Mouse (Mus musculus): Measurements from ENCODE around the gene Hist2h3c1. TPM values are rescaled to one million over a fixed set of nuclear protein-coding genes. Genes with fewer than 3 reads are reported as not detected.

The Hist2h3c1 gene
- polyA plus RNA-seq, 1 experiment from 2014 or later, result 1.3 TPM

DNA sequence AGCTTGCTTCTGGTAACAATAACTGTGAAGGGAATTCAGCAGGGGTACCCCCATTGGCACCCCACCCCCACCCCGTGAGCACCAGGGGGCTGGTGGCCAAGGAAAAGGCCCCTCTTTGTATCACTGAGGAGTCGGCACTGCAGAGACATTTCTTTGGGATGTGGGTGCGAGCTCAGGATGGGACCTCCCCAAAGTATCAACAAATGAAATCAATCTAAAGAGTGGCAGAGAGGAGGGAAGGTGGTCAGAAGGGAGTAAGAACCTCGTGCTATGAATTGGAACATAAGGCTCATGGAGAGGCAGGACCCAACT, 2.5 kb downstream of the Hist2h3c1 start:
- H3K4me2 ChIP-seq (ENCODE audit: low read depth, low read length), result peak overlapping the region; percentile 57
- no peaks in the 10 kb centered on the region for H3K9me3 ChIP-seq (replicated peaks; ENCODE audit: control insufficient read depth, low read length)
- no peak overlapping the region for H3K27ac ChIP-seq (ENCODE audit: low read length)
- H3K36me3 ChIP-seq (ENCODE audit: control insufficient read depth, insufficient read depth, low read length), result no peaks in the 10 kb centered on the region
- H3K4me1 ChIP-seq (ENCODE audit: control insufficient read depth, insufficient read depth, low read length), result peaks cover 20% of the 10 kb centered on the region
- peak overlapping the region; percentile 49; the same call in 1 of the 2 replicates for H3K4me3 ChIP-seq (replicated peaks; ENCODE audit: low read length)
- 40% methylated on average over 4 of the region's 4 CpGs for WGBS
- ATAC-seq (ENCODE audit: insufficient read depth, low FRiP score), result no peak
- peak overlapping the region; percentile 56; the same call in 1 of the 2 replicates for H3K9ac ChIP-seq (ENCODE audit: low read length)
- H3K27me3 ChIP-seq (ENCODE audit: control insufficient read depth, insufficient read depth, low read length), result no peaks in the 10 kb centered on the region

- H3K4me2 ChIP-seq (ENCODE audit: low read depth, low read length), result no peak overlapping the region
- no peaks in the 10 kb centered on the region for H3K9me3 ChIP-seq (replicated peaks; ENCODE audit: control insufficient read depth, low read length)
- no peaks in the 10 kb centered on the region for H3K27me3 ChIP-seq (ENCODE audit: control insufficient read depth, insufficient read depth, low read length)
- H3K27ac ChIP-seq (ENCODE audit: low read length), result no peak overlapping the region
- WGBS, result 81% methylated on average over 3 of the region's 3 CpGs
- no peak for ATAC-seq (ENCODE audit: insufficient read depth, low FRiP score)
- H3K36me3 ChIP-seq (ENCODE audit: control insufficient read depth, insufficient read depth, low read length), result no peaks in the 10 kb centered on the region
- peaks cover 14% of the 10 kb centered on the region for H3K4me1 ChIP-seq (ENCODE audit: control insufficient read depth, insufficient read depth, low read length)
- no peak overlapping the region for H3K4me3 ChIP-seq (replicated peaks; ENCODE audit: low read length)
- H3K9ac ChIP-seq (ENCODE audit: low read length), result no peak overlapping the region
Measured at GRCm38 (mm10) chr3:96250890-96251289, 4.4 kb downstream of the Hist2h3c1 start.

DNA sequence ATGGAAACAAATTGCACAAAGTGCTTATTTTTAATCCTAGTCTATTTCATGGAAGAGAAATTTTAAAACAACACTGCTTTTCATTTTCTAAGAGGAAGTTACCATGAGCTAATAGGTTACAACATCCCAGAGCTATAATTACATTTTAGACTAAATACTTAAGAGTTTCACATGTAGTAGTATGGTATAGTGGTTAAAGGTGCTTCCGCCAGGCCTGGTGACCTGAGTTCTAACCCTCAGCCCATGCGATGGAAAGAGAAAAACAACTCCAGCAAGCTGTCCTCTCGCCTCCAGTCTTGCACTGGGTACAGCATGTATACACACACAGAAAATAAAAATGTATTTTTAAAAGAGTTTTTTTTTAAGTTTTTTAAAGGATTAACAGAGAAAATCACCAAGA, 5.3 kb downstream of the Hist2h3c1 start:
- Histone ChIP-seq H3K36me3 (ENCODE audit: control insufficient read depth, insufficient read depth, low read length) (no peaks in the 10 kb centered on the region), H3K4me1 (ENCODE audit: control insufficient read depth, insufficient read depth, low read length) (peaks cover 18% of the 10 kb centered on the region), H3K27ac (ENCODE audit: low read length) (no peak overlapping the region), H3K4me2 (ENCODE audit: low read depth, low read length) (no peak overlapping the region), H3K9ac (ENCODE audit: low read length) (no peak overlapping the region), H3K27me3 (ENCODE audit: control insufficient read depth, insufficient read depth, low read length) (no peaks in the 10 kb centered on the region), H3K4me3 (replicated peaks; ENCODE audit: low read length) (no peak overlapping the region), H3K9me3 (replicated peaks; ENCODE audit: control insufficient read depth, low read length) (no peaks in the 10 kb centered on the region)
- WGBS, result 89% methylated on average over 3 of the region's 3 CpGs
- no peak for ATAC-seq (ENCODE audit: insufficient read depth, low FRiP score)

- H3K9me3 ChIP-seq (replicated peaks; ENCODE audit: control insufficient read depth, low read length), result no peaks in the 10 kb centered on the region
- no peaks in the 10 kb centered on the region for H3K36me3 ChIP-seq (ENCODE audit: control insufficient read depth, insufficient read depth, low read length)
- no peak overlapping the region for H3K4me2 ChIP-seq (ENCODE audit: low read depth, low read length)
- 34% methylated on average over 10 of the region's 10 CpGs for WGBS
- no peak overlapping the region for H3K4me3 ChIP-seq (replicated peaks; ENCODE audit: low read length)
- no peak overlapping the region for H3K9ac ChIP-seq (ENCODE audit: low read length)
- no peaks in the 10 kb centered on the region for H3K27me3 ChIP-seq (ENCODE audit: control insufficient read depth, insufficient read depth, low read length)
- H3K4me1 ChIP-seq (ENCODE audit: control insufficient read depth, insufficient read depth, low read length), result peaks cover 4% of the 10 kb centered on the region; the same call in 1 of the 2 replicates
- no peak overlapping the region for H3K27ac ChIP-seq (ENCODE audit: low read length)
- 0 out of 2 replicates have a peak, but pooled peaks have one; percentile 41 for ATAC-seq (ENCODE audit: insufficient read depth, low FRiP score)
Measured at GRCm38 (mm10) chr3:96254683-96255355, 8.3 kb downstream of the Hist2h3c1 start.

GRCm38 (mm10) chr3:96255926-96256593, 9.6 kb downstream of the Hist2h3c1 start:
- Histone ChIP-seq H3K36me3 (ENCODE audit: control insufficient read depth, insufficient read depth, low read length) (no peaks in the 10 kb centered on the region), H3K4me3 (replicated peaks; ENCODE audit: low read length) (no peak overlapping the region), H3K27me3 (ENCODE audit: control insufficient read depth, insufficient read depth, low read length) (no peaks in the 10 kb centered on the region), H3K4me2 (ENCODE audit: low read depth, low read length) (0 out of 2 replicates have a peak overlapping the region, but pooled peaks have one; percentile 6), H3K4me1 (ENCODE audit: control insufficient read depth, insufficient read depth, low read length) (peaks cover 4% of the 10 kb centered on the region; the same call in 1 of the 2 replicates), H3K27ac (ENCODE audit: low read length) (peak overlapping the region; percentile 60; the same call in 1 of the 2 replicates), H3K9ac (ENCODE audit: low read length) (no peak overlapping the region; the same call in 1 of the 2 replicates), H3K9me3 (replicated peaks; ENCODE audit: control insufficient read depth, low read length) (no peaks in the 10 kb centered on the region)
- WGBS, result 47% methylated on average over 5 of the region's 5 CpGs
- no peak for ATAC-seq (ENCODE audit: insufficient read depth, low FRiP score)

GRCm38 (mm10) chr3:96257190-96257589, 10.7 kb downstream of the Hist2h3c1 start:
- 63% methylated on average over 3 of the region's 3 CpGs for WGBS
- Histone ChIP-seq H3K4me2 (ENCODE audit: low read depth, low read length) (no peak overlapping the region), H3K4me3 (replicated peaks; ENCODE audit: low read length) (no peak overlapping the region), H3K27me3 (ENCODE audit: control insufficient read depth, insufficient read depth, low read length) (no peaks in the 10 kb centered on the region), H3K27ac (ENCODE audit: low read length) (no peak overlapping the region), H3K4me1 (ENCODE audit: control insufficient read depth, insufficient read depth, low read length) (peaks cover 10% of the 10 kb centered on the region; the same call in 1 of the 2 replicates), H3K9me3 (replicated peaks; ENCODE audit: control insufficient read depth, low read length) (no peaks in the 10 kb centered on the region), H3K36me3 (ENCODE audit: control insufficient read depth, insufficient read depth, low read length) (no peaks in the 10 kb centered on the region), H3K9ac (ENCODE audit: low read length) (no peak overlapping the region)
- ATAC-seq (ENCODE audit: insufficient read depth, low FRiP score), result no peak

DNA sequence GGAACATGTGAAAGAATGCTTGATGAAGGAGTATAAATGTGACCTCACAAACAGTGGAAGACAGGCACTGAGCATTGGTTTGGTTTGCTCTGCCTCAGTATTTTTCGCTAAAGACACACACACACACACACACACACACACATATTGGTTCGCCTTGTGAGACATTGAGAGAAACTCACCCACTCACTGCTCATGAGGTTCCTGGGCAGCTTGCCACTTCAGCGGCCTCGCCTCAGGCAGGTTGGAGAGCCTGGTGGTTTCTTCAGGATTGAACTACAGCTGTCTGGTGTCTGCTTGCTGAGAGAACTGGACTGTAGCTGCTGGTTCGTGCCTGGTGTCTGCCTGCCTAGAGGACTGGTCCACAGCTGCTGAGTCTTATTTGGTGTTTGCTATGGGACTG, 13.7 kb downstream of the Hist2h3c1 start:
- no peak overlapping the region for H3K4me2 ChIP-seq (ENCODE audit: low read depth, low read length)
- H3K4me1 ChIP-seq (ENCODE audit: control insufficient read depth, insufficient read depth, low read length), result peaks cover 25% of the 10 kb centered on the region
- H3K27me3 ChIP-seq (ENCODE audit: control insufficient read depth, insufficient read depth, low read length), result no peaks in the 10 kb centered on the region
- WGBS, result 90% methylated on average over 5 of the region's 5 CpGs
- H3K9ac ChIP-seq (ENCODE audit: low read length), result no peak overlapping the region
- no peaks in the 10 kb centered on the region for H3K36me3 ChIP-seq (ENCODE audit: control insufficient read depth, insufficient read depth, low read length)
- H3K4me3 ChIP-seq (replicated peaks; ENCODE audit: low read length), result no peak overlapping the region
- no peak for ATAC-seq (ENCODE audit: insufficient read depth, low FRiP score)
- no peaks in the 10 kb centered on the region for H3K9me3 ChIP-seq (replicated peaks; ENCODE audit: control insufficient read depth, low read length)
- H3K27ac ChIP-seq (ENCODE audit: low read length), result no peak overlapping the region

DNA sequence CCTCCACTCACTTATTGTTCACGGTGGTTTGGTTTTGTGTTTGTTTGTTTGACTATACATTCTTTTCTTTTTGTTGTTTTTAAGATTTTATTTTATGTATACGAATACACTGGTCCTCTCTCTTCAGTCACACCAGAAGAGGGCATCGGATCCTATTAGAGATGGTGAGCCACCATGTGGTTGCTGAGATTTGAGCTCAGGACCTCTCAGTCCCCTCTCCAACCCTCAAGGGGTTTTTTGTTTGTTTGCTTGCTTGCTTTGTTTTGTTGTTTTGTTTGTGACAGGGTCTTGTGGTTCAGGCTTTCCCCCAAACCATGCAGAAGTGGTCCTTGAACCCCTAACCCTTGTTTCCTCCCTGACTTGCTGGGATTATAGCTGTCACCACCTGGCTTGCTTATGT, 15.1 kb downstream of the Hist2h3c1 start:
- peak overlapping the region; percentile 83 for H3K4me2 ChIP-seq (ENCODE audit: low read depth, low read length)
- no peaks in the 10 kb centered on the region for H3K36me3 ChIP-seq (ENCODE audit: control insufficient read depth, insufficient read depth, low read length)
- H3K9ac ChIP-seq (ENCODE audit: low read length), result peak overlapping the region; percentile 89
- H3K4me3 ChIP-seq (replicated peaks; ENCODE audit: low read length), result peak overlapping the region; percentile 68
- peaks cover 20% of the 10 kb centered on the region for H3K4me1 ChIP-seq (ENCODE audit: control insufficient read depth, insufficient read depth, low read length)
- 47% methylated on average over 3 of the region's 3 CpGs for whole genome bisulfite sequencing
- no peaks in the 10 kb centered on the region for H3K27me3 ChIP-seq (ENCODE audit: control insufficient read depth, insufficient read depth, low read length)
- H3K27ac ChIP-seq (ENCODE audit: low read length), result peak overlapping the region; percentile 99
- no peaks in the 10 kb centered on the region for H3K9me3 ChIP-seq (replicated peaks; ENCODE audit: control insufficient read depth, low read length)
- no peak for ATAC-seq (ENCODE audit: insufficient read depth, low FRiP score)

DNA sequence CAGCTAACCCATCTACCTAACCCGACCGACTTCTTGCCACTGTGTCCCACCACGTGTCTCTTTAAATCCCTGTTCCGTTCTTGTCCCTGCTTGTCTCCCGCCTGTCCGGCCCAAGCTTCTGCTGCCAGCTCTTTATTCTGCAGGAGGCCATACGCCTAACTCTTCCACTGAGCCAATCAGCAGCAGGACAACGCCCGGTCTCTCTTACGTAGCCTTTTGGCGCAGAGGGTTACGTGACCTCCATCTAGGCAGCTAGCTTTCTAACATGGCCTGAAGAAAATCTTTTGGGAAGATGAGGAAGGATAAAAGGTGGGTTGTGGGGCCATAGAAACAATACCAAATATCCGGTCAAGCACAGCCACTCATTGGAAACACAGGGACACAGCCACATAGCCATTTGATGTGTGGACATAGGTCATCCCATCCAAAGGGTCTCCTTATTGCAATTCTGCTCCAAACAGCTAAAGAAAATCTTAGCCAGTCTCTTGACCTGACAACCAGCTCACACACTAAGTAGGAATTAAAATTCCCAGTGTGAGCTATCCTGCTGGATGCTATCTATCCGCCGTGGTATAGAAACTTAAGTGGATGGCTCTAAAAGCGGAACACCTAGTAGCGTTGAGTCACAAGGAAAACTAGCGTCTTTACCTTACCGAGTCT, 15.9 kb downstream of the Hist2h3c1 start:
- peak; percentile 89 for ATAC-seq (ENCODE audit: insufficient read depth, low FRiP score)
- peak overlapping the region; percentile 83 for H3K4me2 ChIP-seq (ENCODE audit: low read depth, low read length)
- H3K36me3 ChIP-seq (ENCODE audit: control insufficient read depth, insufficient read depth, low read length), result no peaks in the 10 kb centered on the region
- WGBS, result under 1% methylated on average over 19 of the region's 19 CpGs
- H3K4me3 ChIP-seq (replicated peaks; ENCODE audit: low read length), result peak overlapping the region; percentile 68
- H3K27me3 ChIP-seq (ENCODE audit: control insufficient read depth, insufficient read depth, low read length), result no peaks in the 10 kb centered on the region
- no peaks in the 10 kb centered on the region for H3K9me3 ChIP-seq (replicated peaks; ENCODE audit: control insufficient read depth, low read length)
- peak overlapping the region; percentile 89 for H3K9ac ChIP-seq (ENCODE audit: low read length)
- peaks cover 20% of the 10 kb centered on the region for H3K4me1 ChIP-seq (ENCODE audit: control insufficient read depth, insufficient read depth, low read length)
- peak overlapping the region; percentile 99 for H3K27ac ChIP-seq (ENCODE audit: low read length)

All from stomach, embryonic 16.5 days (tissue).